Mouse (Mus musculus): ENCODE measurements around the gene Lrmda. TPM values are rescaled to one million over a fixed set of nuclear protein-coding genes. Genes with fewer than 3 reads are reported as not detected.
"Not testable (repeated sequence)": the region's sequence is repeated elsewhere in the genome, so short reads cannot be mapped to it uniquely, and the experiment has no call there.

Gene Lrmda
- total RNA-seq, 2 experiments from 2014 or later = 2.3 to 3.1 TPM

- peak; percentile 51 for DNase-seq (ENCODE audit: low spot score)
Observed at GRCm38 (mm10) chr14:22781709-22782108, 762.2 kb downstream of the Lrmda start.

GRCm38 (mm10) chr14:22782365-22782764 is 762.9 kb downstream of the Lrmda start:
- DNase-seq (ENCODE audit: low spot score) = no peak

GRCm38 (mm10) chr14:22783211-22784161 is 764.0 kb downstream of the Lrmda start:
- peak; percentile 17 for DNase-seq (ENCODE audit: low spot score)

- no peak for DNase-seq (ENCODE audit: low spot score)
Observed at GRCm38 (mm10) chr14:22800020-22800419, 780.5 kb downstream of the Lrmda start.

GRCm38 (mm10) chr14:22800871-22801636 is 781.5 kb downstream of the Lrmda start:
- no peak for DNase-seq (ENCODE audit: low spot score)

- not testable (repeated sequence) for DNase-seq (ENCODE audit: low spot score)
Observed at GRCm38 (mm10) chr14:22801714-22802113, 782.2 kb downstream of the Lrmda start.

- no peak for DNase-seq (ENCODE audit: low spot score)
Observed at GRCm38 (mm10) chr14:22807324-22807723, 787.8 kb downstream of the Lrmda start.

- peak; percentile 69 for DNase-seq (ENCODE audit: low spot score)
Observed at GRCm38 (mm10) chr14:22807726-22808594, 788.4 kb downstream of the Lrmda start.

GRCm38 (mm10) chr14:22808595-22809166 is 789.2 kb downstream of the Lrmda start:
- peak; percentile 9 for DNase-seq (ENCODE audit: low spot score)

- no peak for DNase-seq (ENCODE audit: low spot score)
Observed at GRCm38 (mm10) chr14:22809229-22809628, 789.7 kb downstream of the Lrmda start.

- DNase-seq (ENCODE audit: low spot score) = no peak
Observed at GRCm38 (mm10) chr14:22810531-22810930, 791.0 kb downstream of the Lrmda start.

- no peak for DNase-seq (ENCODE audit: low spot score)
Observed at GRCm38 (mm10) chr14:22812824-22813223, 793.3 kb downstream of the Lrmda start.

GRCm38 (mm10) chr14:22813389-22813788 is 793.9 kb downstream of the Lrmda start:
- DNase-seq (ENCODE audit: low spot score) = peak; percentile 19

- DNase-seq (ENCODE audit: low spot score) = no peak
Observed at GRCm38 (mm10) chr14:22814811-22815345, 795.4 kb downstream of the Lrmda start.

GRCm38 (mm10) chr14:22817346-22818201 is 798.1 kb downstream of the Lrmda start:
- DNase-seq (ENCODE audit: low spot score) = peak; percentile 23

GRCm38 (mm10) chr14:22818202-22818530 is 798.7 kb downstream of the Lrmda start:
- DNase-seq (ENCODE audit: low spot score) = no peak

- DNase-seq (ENCODE audit: low spot score) = no peak
Observed at GRCm38 (mm10) chr14:22822942-22823341, 803.4 kb downstream of the Lrmda start.

- no peak for DNase-seq (ENCODE audit: low spot score)
Observed at GRCm38 (mm10) chr14:22826825-22827224, 807.3 kb downstream of the Lrmda start.

- no peak for DNase-seq (ENCODE audit: low spot score)
Observed at GRCm38 (mm10) chr14:22837058-22837457, 817.5 kb downstream of the Lrmda start.

- no peak for DNase-seq (ENCODE audit: low spot score)
Observed at GRCm38 (mm10) chr14:22841136-22841535, 821.6 kb downstream of the Lrmda start.

Measured in gastrocnemius, adult 18-20 months (tissue).